Mouse (Mus musculus): ENCODE data around the gene Vti1b. TPM values are rescaled to one million over a fixed set of nuclear protein-coding genes. Genes with fewer than 3 reads are reported as not detected.
A peak's percentile ranks its signal among the peaks of the same experiment; 100 is the strongest.
"Not testable (repeated sequence)": the region's sequence is repeated elsewhere in the genome, so short reads cannot be mapped to it uniquely, and the experiment has no call there.

Gene Vti1b
- 10 to 100 TPM; 62.1 to 69.2 TPM for total RNA-seq (2021)

GRCm38 (mm10) chr12:79172019-79172941 is at the start of gene Vti1b:
Gene Vti1b, minus strand, starts transcription at chr12:79172667.
- DNase-seq, result peak; percentile 95 to 96

GRCm38 (mm10) chr12:79217511-79217910 is 45.0 kb upstream of the Vti1b start:
- intact Hi-C loops (cut with DNase I), result no loop called here

More at GRCm38 (mm10) chr12:79172019-79172941, at the start of gene Vti1b:
- intact Hi-C loops (cut with DNase I), result no loop called here

GRCm38 (mm10) chr12:79211447-79211846 is 39.0 kb upstream of the Vti1b start:
- intact Hi-C loops (cut with DNase I), result no loop called here
- no peak for DNase-seq

More at GRCm38 (mm10) chr12:79217511-79217910, 45.0 kb upstream of the Vti1b start:
- no peak for DNase-seq

- intact Hi-C loops (cut with DNase I), result no loop called here
- peak; percentile 22 to 30 for DNase-seq
Observed at GRCm38 (mm10) chr12:79208703-79209464, 36.4 kb upstream of the Vti1b start, which contains the start of gene Rdh12. Gene Rdh12, plus strand, starts transcription at chr12:79208914.

DNA sequence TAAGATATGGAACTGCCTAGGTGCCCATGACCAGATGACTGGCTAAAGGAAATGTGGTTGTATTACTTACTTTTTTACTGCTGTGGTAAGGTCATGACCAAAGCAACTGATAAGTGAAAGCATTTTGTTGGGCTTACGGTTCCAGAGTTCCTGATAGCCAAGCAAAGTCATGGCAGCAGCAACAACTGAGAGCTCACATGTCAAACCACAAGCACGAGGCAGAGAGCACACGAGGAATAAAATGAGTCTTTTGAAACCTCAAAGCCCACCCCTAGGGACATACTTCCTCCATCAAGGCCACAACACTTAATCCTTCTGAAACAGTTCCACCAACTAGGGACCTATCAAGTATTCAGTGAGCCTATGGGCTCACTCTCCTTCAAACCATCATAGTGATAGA is 29.4 kb upstream of the Vti1b start:
- no peak for DNase-seq
- intact Hi-C loops (cut with DNase I), result no loop called here

DNA sequence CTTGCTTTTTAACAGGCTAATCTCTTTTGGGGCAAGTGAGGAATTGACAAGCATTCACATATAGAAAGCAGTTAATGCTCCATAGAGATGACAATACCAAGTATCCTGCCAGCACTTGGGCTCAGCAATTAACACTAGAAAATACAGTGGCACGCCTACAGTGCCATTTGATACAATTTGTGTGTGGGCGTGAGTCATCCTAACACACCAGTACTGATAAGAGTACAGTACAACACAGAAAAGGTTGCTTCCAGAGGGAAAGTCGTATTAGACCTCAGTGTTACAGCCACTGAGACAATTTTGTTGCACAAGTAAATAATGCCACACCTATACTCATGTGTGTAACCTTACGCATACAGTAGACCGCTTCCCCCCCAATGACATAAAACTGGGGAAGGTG is 24.6 kb upstream of the Vti1b start:
- DNase-seq, result no peak
- intact Hi-C loops (cut with DNase I), result no loop called here

DNA sequence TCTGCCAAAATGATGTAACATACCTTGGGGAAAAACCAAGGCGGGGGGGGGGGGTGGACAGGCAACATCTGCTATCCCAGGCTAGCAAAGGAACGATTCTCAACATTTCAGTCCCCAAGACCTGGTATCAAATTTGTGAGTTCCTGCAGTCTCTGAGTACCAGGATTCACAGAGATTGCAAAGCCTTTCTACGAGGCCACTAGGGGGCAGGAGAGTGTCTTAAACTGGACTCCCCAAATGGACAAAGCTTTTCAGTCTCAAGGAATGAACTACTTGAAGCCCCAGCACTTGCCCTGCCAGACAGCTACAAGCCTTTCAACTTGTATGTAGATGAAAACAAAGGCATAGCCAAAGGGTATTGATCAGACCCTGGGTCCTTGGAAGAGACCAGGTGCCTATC is 21.0 kb upstream of the Vti1b start:
- DNase-seq, result peak; percentile 73 to 82
- intact Hi-C loops (cut with DNase I), result loop anchor here (1.0 kb wide), 1 partner anchor 68 kb away; no protein-coding TSS in a partner anchor

DNA sequence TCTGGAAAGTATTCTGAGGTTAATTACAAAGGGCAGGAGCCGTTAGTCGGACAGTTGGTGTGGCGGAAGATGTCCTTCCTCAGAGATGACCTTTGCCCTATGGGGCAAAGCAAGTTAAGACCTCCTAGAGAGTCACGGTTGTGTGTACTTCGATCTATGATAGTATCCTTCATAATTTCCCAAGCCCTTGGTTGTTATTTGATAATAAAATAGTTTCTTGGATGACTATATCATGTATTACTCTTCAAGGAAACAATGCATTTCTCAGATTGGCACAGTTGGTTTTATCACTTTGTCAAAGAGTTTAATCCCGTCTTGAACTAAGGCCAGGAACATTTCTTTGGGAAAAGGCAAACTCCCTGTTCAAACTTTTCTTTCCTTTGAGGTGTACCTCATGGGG is 19.7 kb upstream of the Vti1b start, which contains the start of gene Rdh11:
TSS of gene Rdh11 (minus strand) at position 101 of the 400 bp plus-strand sequence.
- no peak for DNase-seq
- intact Hi-C loops (cut with DNase I), result no loop called here

DNA sequence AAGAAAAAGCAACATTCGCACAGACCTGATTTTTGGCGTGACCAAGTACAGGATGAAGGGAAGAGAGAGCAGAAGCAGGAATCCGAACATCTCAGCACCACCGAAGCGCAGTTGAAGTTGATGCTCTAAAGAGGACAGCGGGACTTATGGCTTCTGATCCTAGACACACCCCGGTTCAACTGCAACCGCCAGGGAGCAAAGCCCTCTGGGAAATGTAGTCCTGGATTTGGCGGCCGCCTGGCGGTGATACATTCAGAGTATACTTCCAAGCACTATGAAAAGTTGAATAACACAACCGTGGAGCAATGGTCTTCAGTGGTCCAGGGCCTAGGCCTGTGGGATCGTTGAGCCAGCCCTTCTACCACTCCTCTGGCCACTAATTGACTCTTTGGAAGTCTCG is 19.2 kb upstream of the Vti1b start:
- DNase-seq, result peak; percentile 83 to 86
- intact Hi-C loops (cut with DNase I), result no loop called here

DNA sequence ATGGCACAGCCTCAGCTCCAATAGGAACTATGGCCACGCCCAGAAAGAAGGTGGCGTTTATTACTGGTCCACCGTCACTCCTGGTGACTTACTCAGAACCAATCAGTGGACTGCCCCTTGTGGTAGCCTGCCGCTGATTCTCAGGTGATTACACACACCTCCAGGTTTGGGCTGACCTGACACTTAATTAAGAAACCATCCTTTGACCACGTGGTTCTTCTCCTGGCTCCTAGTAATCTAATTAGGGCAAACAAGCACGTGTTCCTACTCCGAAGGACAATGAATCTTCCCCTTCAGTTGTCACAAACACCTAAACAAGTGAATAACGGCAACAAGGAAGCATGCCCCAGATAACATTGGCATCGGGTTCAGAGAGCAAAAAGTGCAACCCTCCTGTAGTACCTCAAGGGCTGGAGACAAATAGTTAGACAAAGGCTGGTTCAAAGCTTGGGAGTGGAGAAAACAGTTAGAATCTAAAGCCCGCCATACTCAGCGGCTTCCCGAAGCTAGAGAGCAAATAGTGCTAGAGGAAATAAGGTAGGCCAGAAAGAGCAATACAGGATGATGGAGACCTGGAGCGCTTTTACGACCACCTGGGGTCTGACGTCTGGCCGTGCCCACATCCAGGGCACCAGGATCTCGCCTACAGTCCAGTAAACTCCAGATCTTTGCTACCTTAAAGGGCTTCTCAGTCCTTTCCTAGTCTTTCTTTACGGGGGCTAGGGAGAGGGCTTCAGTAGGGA is 18.6 kb upstream of the Vti1b start:
- DNase-seq, result peak; percentile 26 to 57
- intact Hi-C loops (cut with DNase I), result no loop called here

DNA sequence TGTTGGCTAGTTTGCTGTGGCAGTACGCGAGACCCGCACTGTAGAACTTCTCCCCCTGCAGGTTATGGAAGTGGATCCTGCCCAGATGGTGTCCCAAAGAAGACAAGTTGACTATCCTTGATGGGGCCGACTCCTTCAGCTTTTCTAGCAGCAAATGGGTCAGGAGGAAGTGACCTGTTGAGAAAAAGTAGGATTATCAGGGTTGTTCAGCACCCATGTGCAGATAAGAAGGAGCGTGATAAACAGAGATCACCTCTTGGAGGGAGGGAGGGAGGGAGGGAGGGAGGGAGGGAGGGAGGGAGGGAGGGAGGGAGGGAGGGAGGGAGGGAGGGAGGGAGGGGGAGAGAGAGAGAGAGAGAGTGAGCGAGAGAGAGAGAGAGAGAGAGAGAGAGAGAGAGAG is 12.7 kb upstream of the Vti1b start:
- intact Hi-C loops (cut with DNase I); DNase-seq: not testable (repeated sequence)

GRCm38 (mm10) chr12:79175998-79176397 is 3.5 kb upstream of the Vti1b start:
- no peak for DNase-seq
- intact Hi-C loops (cut with DNase I), result no loop called here

DNA sequence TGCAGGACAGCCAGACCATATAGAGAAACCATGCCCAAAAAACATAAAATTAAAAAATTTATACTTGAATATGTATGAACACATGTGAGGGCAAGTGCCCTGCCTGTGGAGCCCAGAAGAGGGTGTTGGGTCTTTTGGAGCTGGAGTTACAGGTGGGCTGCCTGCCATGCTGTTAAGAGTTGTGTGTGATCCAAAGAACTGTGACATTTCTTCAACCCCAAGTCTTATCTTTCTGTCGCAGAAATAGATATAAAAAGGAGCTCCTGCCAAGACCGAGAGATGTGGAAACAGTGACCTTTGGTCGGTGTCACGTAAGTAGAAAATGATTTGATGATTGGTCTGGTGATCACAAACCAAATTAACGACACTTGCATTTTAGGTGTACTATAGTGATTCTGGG is 1.3 kb upstream of the Vti1b start:
- DNase-seq, result peak in 1 of 2 experiments; percentile 11
- intact Hi-C loops (cut with DNase I), result no loop called here

DNA sequence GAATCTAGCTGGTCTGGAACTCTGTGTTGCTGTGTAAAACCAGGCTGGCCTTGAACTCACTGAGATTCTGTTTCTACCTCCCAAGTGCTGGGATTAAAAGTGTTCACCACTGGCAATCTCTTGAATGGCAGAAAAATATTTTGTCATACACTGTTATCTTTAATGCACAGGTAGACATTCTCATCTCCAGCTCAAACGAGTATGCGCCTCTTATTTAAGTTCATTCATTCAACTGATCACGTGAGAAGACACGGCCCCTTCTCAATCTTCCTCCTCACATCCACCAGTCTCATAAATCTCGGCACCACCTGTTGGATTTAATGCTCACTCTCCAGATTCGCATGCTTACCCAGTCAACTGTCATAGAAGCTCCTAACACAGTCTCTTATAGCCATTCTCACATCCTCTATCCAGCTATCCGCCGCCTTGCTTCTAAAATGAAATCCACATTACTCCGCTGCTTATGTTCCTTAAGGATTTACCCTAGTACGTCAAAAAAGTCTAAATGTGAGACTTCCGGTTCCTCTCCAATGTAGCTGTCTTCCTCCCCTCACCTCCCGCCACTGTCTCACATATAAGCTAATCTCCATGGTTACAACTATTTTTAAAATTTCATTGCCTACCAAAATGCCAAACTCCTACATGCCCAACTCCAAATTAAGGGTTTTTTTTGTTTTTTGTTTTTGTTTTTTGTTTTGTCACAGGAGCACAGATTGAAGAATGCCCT is 1.0 kb downstream of the Vti1b start:
- intact Hi-C loops (cut with DNase I), result no loop called here
- DNase-seq, result no peak

GRCm38 (mm10) chr12:79170421-79170820 is 2.0 kb downstream of the Vti1b start:
- no peak for DNase-seq
- intact Hi-C loops (cut with DNase I), result no loop called here

DNA sequence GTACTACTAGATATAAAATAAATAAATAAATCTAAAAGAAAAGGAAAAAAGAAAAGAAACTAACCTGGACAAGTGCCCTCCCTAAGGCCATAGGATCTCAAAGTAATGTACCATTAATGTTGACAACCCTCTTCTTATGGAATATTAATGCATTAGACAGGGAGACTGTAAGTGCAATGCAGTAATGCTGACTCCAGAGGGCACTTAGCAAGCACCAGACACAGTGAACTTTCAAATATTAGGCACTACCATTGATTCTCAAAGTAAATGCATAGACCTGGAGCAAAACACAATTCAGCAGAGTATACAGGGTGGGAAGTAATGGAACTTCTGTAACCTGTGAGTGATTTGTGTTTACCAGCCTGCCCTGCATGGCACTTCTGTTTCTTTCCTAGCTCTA is 3.3 kb downstream of the Vti1b start:
- intact Hi-C loops (cut with DNase I), result no loop called here
- no peak for DNase-seq

DNA sequence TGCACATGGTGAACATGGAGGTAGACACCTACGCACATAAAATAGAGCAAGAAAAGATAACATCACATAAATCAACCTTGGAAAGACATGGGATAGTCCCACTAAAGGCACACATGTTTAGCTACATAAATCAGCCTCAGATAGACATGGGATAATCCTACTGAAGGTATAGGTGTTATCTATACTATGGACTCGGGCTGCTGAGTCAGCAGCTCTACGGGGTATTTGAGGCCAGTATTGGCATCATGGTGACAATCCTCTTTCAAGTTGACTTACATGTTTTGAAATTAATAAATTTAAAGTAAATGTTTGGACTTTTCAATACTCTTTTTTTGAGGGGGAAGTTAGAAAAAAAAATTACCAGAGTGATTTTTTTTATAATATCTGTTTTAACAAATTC is 9.6 kb downstream of the Vti1b start:
- intact Hi-C loops (cut with DNase I), result no loop called here
- DNase-seq, result no peak

DNA sequence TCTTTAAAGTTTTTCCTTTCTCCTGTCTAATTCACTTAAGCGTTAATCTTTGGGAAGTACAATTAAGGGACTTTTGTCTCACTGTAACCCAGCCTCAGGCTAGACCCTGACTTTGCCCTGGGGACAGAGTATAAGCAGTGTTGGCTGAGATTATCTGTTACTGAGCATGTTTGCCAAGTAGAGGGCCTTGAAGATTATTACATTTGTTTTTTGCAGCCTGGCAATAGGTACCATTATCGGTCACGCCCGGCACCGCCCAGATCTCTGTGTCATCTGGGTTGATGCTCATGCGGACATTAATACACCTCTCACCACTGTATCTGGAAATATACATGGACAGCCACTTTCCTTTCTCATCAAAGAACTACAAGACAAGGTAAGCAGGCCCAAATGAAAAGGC is 22.8 kb downstream of the Vti1b start:
- intact Hi-C loops (cut with DNase I), result no loop called here
- no peak for DNase-seq

- DNase-seq, result no peak
- intact Hi-C loops (cut with DNase I), result no loop called here
Observed at GRCm38 (mm10) chr12:79141384-79141783, 31.1 kb downstream of the Vti1b start.

GRCm38 (mm10) chr12:79140811-79141210 is 31.7 kb downstream of the Vti1b start:
- no peak for DNase-seq
- intact Hi-C loops (cut with DNase I), result no loop called here
